Mouse (Mus musculus) forebrain, postnatal 0 days (tissue): ENCODE data around the gene Msh3. TPM values are rescaled to one million over a fixed set of nuclear protein-coding genes. Genes with fewer than 3 reads are reported as not detected.
A peak's percentile ranks its signal among the peaks of the same experiment; 100 is the strongest.

Experiments used
- ATAC-seq: fragments of 200-750 bp; cut with Nextera tagmentation; 2 replicates; pipeline ENCODE4 v1.8.0; 2017; ENCODE audit warnings: mild to moderate bottlenecking, moderate library complexity
- DNase-seq: peaks from one replicate; pipeline ENCODE4 v3.0.0-alpha.2; 2015
- H3K27ac ChIP-seq: fragments of 300-500 bp; sonication (generic); 2 replicates; pipeline ENCODE4 v1.5.1; 2014; ENCODE audit warnings: low read depth, mild to moderate bottlenecking, antibody characterized with exemption, low read length, moderate library complexity, mixed read lengths
- H3K27me3 ChIP-seq: fragments of 300-500 bp; sonication (generic); 2 replicates; pipeline ENCODE4 v1.6.1; 2014; ENCODE audit warnings: mild to moderate bottlenecking, low read length, mixed read lengths; ENCODE audit not compliant: insufficient read depth
- H3K36me3 ChIP-seq: fragments of 300-500 bp; sonication (generic); 2 replicates; pipeline ENCODE4 v1.6.1; 2014; ENCODE audit warnings: mild to moderate bottlenecking, moderate library complexity; ENCODE audit not compliant: insufficient read depth
- H3K4me1 ChIP-seq: fragments of 300-500 bp; sonication (generic); 2 replicates; pipeline ENCODE4 v1.6.1; 2014; ENCODE audit warnings: antibody characterized with exemption; ENCODE audit not compliant: insufficient read depth
- H3K4me2 ChIP-seq: fragments of 300-500 bp; sonication (generic); 2 replicates; pipeline ENCODE4 v1.6.1; 2014; ENCODE audit warnings: low read depth, mild to moderate bottlenecking, moderate library complexity
- H3K4me3 ChIP-seq: fragments of 300-500 bp; sonication (generic); 2 replicates; pipeline ENCODE4 v1.5.1; 2014; ENCODE audit warnings: low read depth, low read length, mixed read lengths
- H3K9ac ChIP-seq: fragments of 300-500 bp; sonication (generic); 2 replicates; pipeline ENCODE4 v1.6.1; 2014; ENCODE audit warnings: mild to moderate bottlenecking
- H3K9me3 ChIP-seq: fragments of 300-500 bp; sonication (generic); 2 replicates; pipeline ENCODE4 v1.6.1; 2016; ENCODE audit warnings: low read length
- CTCF ChIP-seq: sonication (generic); IDR thresholded peaks from 2 replicates; pipeline ENCODE4 v1.5.1; 2016; ENCODE audit warnings: antibody characterized with exemption, control low read depth, low read depth
- WGBS: fragments of 180-500 bp; shearing (Covaris S2); extraction: QIAGEN DNeasy Blood & Tissue Kit; methylation state at CpG from one replicate; pipeline ENCODE4 v1.1.7; 2014; 5-methylcytosine and 5-hydroxymethylcytosine counted together
- polyA plus RNA-seq: library from polyadenylated mRNA; unstranded; fragments of >200 nt; fragmentation: Nextera tagmentation; extraction: Ambion mirVana; gene quantifications from 2 replicates; pipeline ENCODE4 v1.2.1, GENCODE M21; 2015
- total RNA-seq: library from RNA; depleted of rRNA; stranded (reverse); fragments of >200 nt; gene quantifications from 2 replicates; pipeline ENCODE4 v1.2.3, GENCODE M21; 2014

Gene Msh3
- total and polyA plus RNA-seq, 2 experiments from 2014 or later: 20.3 to 33.6 TPM

GRCm38 (mm10) chr13:92351100-92351499 lies 3.7 kb downstream of the Msh3 start:
- no peaks in the 10 kb centered on the region for H3K9me3 ChIP-seq
- DNase-seq (no peak), ATAC-seq (no peak)
- H3K9ac ChIP-seq: no peak overlapping the region
- no peak overlapping the region for H3K27ac ChIP-seq
- no peak overlapping the region for H3K4me2 ChIP-seq
- H3K36me3 ChIP-seq: peaks cover 10% of the 10 kb centered on the region; the same call in 1 of the 2 replicates
- 0 out of 2 replicates have a peak, but pooled peaks cover 3% of the 10 kb centered on the region for H3K4me1 ChIP-seq
- no peak overlapping the region for H3K4me3 ChIP-seq
- no peak for TF ChIP-seq CTCF
- H3K27me3 ChIP-seq: no peaks in the 10 kb centered on the region
- 94% methylated on average over 6 of the region's 6 CpGs for WGBS

- DNase-seq: no peak
- Histone ChIP-seq H3K9ac (no peak overlapping the region), H3K4me1 (no peaks in the 10 kb centered on the region), H3K4me2 (no peak overlapping the region), H3K36me3 (peaks cover 24% of the 10 kb centered on the region), H3K27me3 (no peaks in the 10 kb centered on the region), H3K9me3 (no peaks in the 10 kb centered on the region), H3K4me3 (no peak overlapping the region), H3K27ac (no peak overlapping the region)
- TF ChIP-seq CTCF: no peak
- WGBS: 79% methylated on average over 5 of the region's 5 CpGs
- no peak for ATAC-seq
Measured at GRCm38 (mm10) chr13:92346338-92346737, 8.5 kb downstream of the Msh3 start.

GRCm38 (mm10) chr13:92344033-92344432 lies 10.8 kb downstream of the Msh3 start:
- DNase-seq (no peak), ATAC-seq (no peak)
- H3K9ac ChIP-seq: no peak overlapping the region
- peaks cover 27% of the 10 kb centered on the region for H3K36me3 ChIP-seq
- H3K9me3 ChIP-seq: no peaks in the 10 kb centered on the region
- H3K27ac ChIP-seq: no peak overlapping the region
- no peaks in the 10 kb centered on the region for H3K4me1 ChIP-seq
- TF ChIP-seq CTCF: no peak
- H3K4me3 ChIP-seq: no peak overlapping the region
- WGBS: 91% methylated on average over 8 of the region's 8 CpGs
- no peaks in the 10 kb centered on the region for H3K27me3 ChIP-seq
- H3K4me2 ChIP-seq: no peak overlapping the region

- Histone ChIP-seq H3K4me3 (no peak overlapping the region), H3K9ac (no peak overlapping the region), H3K4me1 (no peaks in the 10 kb centered on the region), H3K36me3 (peaks cover 17% of the 10 kb centered on the region), H3K4me2 (no peak overlapping the region), H3K27ac (no peak overlapping the region), H3K27me3 (no peaks in the 10 kb centered on the region), H3K9me3 (no peaks in the 10 kb centered on the region)
- 93% methylated on average over 3 of the region's 3 CpGs for WGBS
- TF ChIP-seq CTCF: no peak
- ATAC-seq: no peak
- DNase-seq: no peak
Measured at GRCm38 (mm10) chr13:92339787-92340186, 15.0 kb downstream of the Msh3 start.

- peaks cover 7% of the 10 kb centered on the region; the same call in 1 of the 2 replicates for H3K36me3 ChIP-seq
Measured at GRCm38 (mm10) chr13:92337773-92338462, 16.9 kb downstream of the Msh3 start.

GRCm38 (mm10) chr13:92336857-92337256 lies 17.9 kb downstream of the Msh3 start:
- Histone ChIP-seq H3K4me2 (no peak overlapping the region), H3K9me3 (no peaks in the 10 kb centered on the region), H3K9ac (no peak overlapping the region), H3K27me3 (no peaks in the 10 kb centered on the region), H3K4me1 (no peaks in the 10 kb centered on the region), H3K4me3 (no peak overlapping the region), H3K36me3 (peaks cover 7% of the 10 kb centered on the region; the same call in 1 of the 2 replicates), H3K27ac (no peak overlapping the region)
- DNase-seq (no peak), ATAC-seq (no peak)
- 100% methylated on average over 1 of the region's 1 CpGs for WGBS
- TF ChIP-seq CTCF: no peak

More at GRCm38 (mm10) chr13:92337773-92338462, 16.9 kb downstream of the Msh3 start:
- H3K9ac ChIP-seq: no peak overlapping the region
- WGBS: 74% methylated on average over 6 of the region's 6 CpGs
- H3K9me3 ChIP-seq: no peaks in the 10 kb centered on the region
- DNase-seq (peak; percentile 53), ATAC-seq (peak; percentile 50)
- no peaks in the 10 kb centered on the region for H3K27me3 ChIP-seq
- peak; percentile 27 for TF ChIP-seq CTCF
- no peak overlapping the region for H3K4me2 ChIP-seq
- H3K27ac ChIP-seq: no peak overlapping the region
- no peaks in the 10 kb centered on the region for H3K4me1 ChIP-seq
- no peak overlapping the region for H3K4me3 ChIP-seq

GRCm38 (mm10) chr13:92332103-92332879 lies 22.5 kb downstream of the Msh3 start:
- Histone ChIP-seq H3K4me2 (no peak overlapping the region), H3K9ac (no peak overlapping the region), H3K4me1 (no peaks in the 10 kb centered on the region), H3K27me3 (no peaks in the 10 kb centered on the region), H3K36me3 (no peaks in the 10 kb centered on the region), H3K27ac (no peak overlapping the region), H3K4me3 (no peak overlapping the region), H3K9me3 (no peaks in the 10 kb centered on the region)
- DNase-seq (no peak), ATAC-seq (no peak)
- no peak for TF ChIP-seq CTCF
- WGBS: 80% methylated on average over 15 of the region's 15 CpGs
